Comparison of ENCODE assay signal across 23 mouse cellular contexts in the genomic region with DNA sequence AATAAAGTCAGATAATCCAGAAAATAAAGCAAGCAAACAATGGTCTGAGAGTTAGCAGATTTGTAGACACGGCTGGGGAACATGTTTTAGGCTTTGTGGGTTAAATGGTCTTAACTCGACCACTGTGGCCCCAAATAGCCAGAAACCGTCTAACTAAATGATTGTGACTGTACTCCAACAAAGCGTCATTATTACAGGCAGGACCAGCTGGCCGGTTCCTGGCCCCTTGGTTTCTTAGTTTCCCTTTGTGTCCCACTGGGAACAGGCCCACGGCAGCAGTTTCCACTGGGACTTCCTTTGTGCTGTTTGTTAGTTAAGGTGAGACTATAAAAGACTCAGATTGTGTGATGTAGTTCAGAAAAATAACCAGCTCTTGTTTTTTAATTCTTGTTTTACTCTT. TPM values are rescaled to one million over a fixed set of nuclear protein-coding genes. Genes with fewer than 3 reads are reported as not detected.
A peak's percentile ranks its signal among the peaks of the same experiment; 100 is the strongest.
DNase-seq lines count a peak whose midpoint lies in the region; ATAC-seq lines count a peak whose summit lies in the region.
"Had no signal": no experiment of that assay in that cellular context is flagged by ENCODE, and none has a peak within 500 bp of the region (broad histone marks: within the 10 kb centered on the region; RNA-seq: fewer than 3 reads in every experiment).

No protein-coding gene starts in this region.

- H3K9ac ChIP-seq in midbrain, embryonic 12.5 days (replicated peaks) = no peak overlapping the region
- H3K9ac ChIP-seq in midbrain, embryonic 16.5 days (ENCODE audit: low read depth, low read length) = no peak overlapping the region
- no peak overlapping the region for H3K9ac ChIP-seq in forebrain, embryonic 11.5 days (ENCODE audit: low read length)
- H3K9ac ChIP-seq: heart, embryonic 12.5 days; liver, embryonic 14.5 days; midbrain, embryonic 15.5 days had no signal

- no peak overlapping the region for H3K4me2 ChIP-seq in midbrain, embryonic 12.5 days (replicated peaks)
- no peak overlapping the region for H3K4me2 ChIP-seq in midbrain, embryonic 16.5 days (ENCODE audit: low read length)
- H3K4me2 ChIP-seq in forebrain, embryonic 11.5 days (ENCODE audit: low read depth, low read length, severe bottlenecking) = no peak overlapping the region
- H3K4me2 ChIP-seq: heart, embryonic 12.5 days; midbrain, embryonic 15.5 days had no signal

- no peak for ATAC-seq in midbrain, embryonic 12.5 days (ENCODE audit: low FRiP score, low read depth)
- ATAC-seq in midbrain, embryonic 16.5 days = no peak
- no peak for ATAC-seq in forebrain, embryonic 11.5 days (replicated peaks; ENCODE audit: low FRiP score)
- no peak for ATAC-seq in cerebellum, adult (ENCODE audit: insufficient number of reproducible peaks, low FRiP score, low TSS enrichment)
- ATAC-seq: activated CD4-positive, CD25-positive, alpha-beta regulatory T cell, adult 4 months; midbrain, embryonic 15.5 days; Patski had no signal

- peaks cover 46% of the 10 kb centered on the region for H3K36me3 ChIP-seq in midbrain, embryonic 12.5 days
- peaks cover 22% of the 10 kb centered on the region for H3K36me3 ChIP-seq in midbrain, embryonic 16.5 days (ENCODE audit: control insufficient read depth, insufficient read depth, low read length)
- peaks cover 12% of the 10 kb centered on the region for H3K36me3 ChIP-seq in forebrain, embryonic 11.5 days (ENCODE audit: control insufficient read depth, insufficient read depth, low read length)
- peaks cover 49% of the 10 kb centered on the region for H3K36me3 ChIP-seq in limb, embryonic 10.5 days

- no peak overlapping the region for H3K4me3 ChIP-seq in midbrain, embryonic 12.5 days
- no peak overlapping the region for H3K4me3 ChIP-seq in midbrain, embryonic 16.5 days (ENCODE audit: low read depth, low read length)
- no peak overlapping the region for H3K4me3 ChIP-seq in forebrain, embryonic 11.5 days (ENCODE audit: low read depth, low read length)
- no peak overlapping the region for H3K4me3 ChIP-seq in limb, embryonic 10.5 days
- H3K4me3 ChIP-seq: heart, embryonic 12.5 days; midbrain, embryonic 15.5 days had no signal

- peaks cover 25% of the 10 kb centered on the region for H3K4me1 ChIP-seq in midbrain, embryonic 12.5 days
- H3K4me1 ChIP-seq in midbrain, embryonic 16.5 days (ENCODE audit: control insufficient read depth, insufficient read depth, low read length) = peaks cover 18% of the 10 kb centered on the region
- peaks cover 4% of the 10 kb centered on the region for H3K4me1 ChIP-seq in forebrain, embryonic 11.5 days (replicated peaks; ENCODE audit: control insufficient read depth, insufficient read depth, low read length)
- H3K4me1 ChIP-seq in limb, embryonic 10.5 days = peaks cover 16% of the 10 kb centered on the region

- H3K27me3 ChIP-seq in midbrain, embryonic 12.5 days = no peaks in the 10 kb centered on the region
- H3K27me3 ChIP-seq in midbrain, embryonic 16.5 days (ENCODE audit: control insufficient read depth, insufficient read depth, low read depth, low read length) = no peaks in the 10 kb centered on the region
- H3K27me3 ChIP-seq in forebrain, embryonic 11.5 days (ENCODE audit: control insufficient read depth, insufficient read depth, low read length) = no peaks in the 10 kb centered on the region
- H3K27me3 ChIP-seq in limb, embryonic 10.5 days (ENCODE audit: low read depth, poor library complexity, severe bottlenecking) = no peaks in the 10 kb centered on the region
- H3K27me3 ChIP-seq: heart, embryonic 12.5 days; midbrain, embryonic 15.5 days; Patski had no signal

- H3K27ac ChIP-seq in midbrain, embryonic 12.5 days (replicated peaks) = 0 out of 2 replicates have a peak overlapping the region, but pooled peaks have one; percentile 26
- H3K27ac ChIP-seq in midbrain, embryonic 16.5 days (ENCODE audit: low read length) = no peak overlapping the region
- H3K27ac ChIP-seq in forebrain, embryonic 11.5 days (ENCODE audit: low read depth, low read length) = peak overlapping the region; percentile 27; the same call in 1 of the 2 replicates
- peak overlapping the region; percentile 51; the same call in 1 of the 2 replicates for H3K27ac ChIP-seq in limb, embryonic 10.5 days
- H3K27ac ChIP-seq: liver, embryonic 14.5 days; midbrain, embryonic 15.5 days had no signal

- DNase-seq in brain, adult 2 months (ENCODE audit: low read depth, low spot score) = peak; percentile 54
- no peak for DNase-seq in forebrain, embryonic 11.5 days (ENCODE audit: low spot score)
- DNase-seq in limb, embryonic 10.5 days (ENCODE audit: low spot score) = no peak
- DNase-seq in adrenal gland, postnatal 25 days = no peak
- DNase-seq in urinary bladder, postnatal 14 days (ENCODE audit: low spot score) = no peak
- DNase-seq: adrenal gland, postnatal 10 days; cerebellum, adult 2 months; cerebellum, postnatal 36 days; heart, postnatal 14 days; kidney, adult 2 months; kidney, postnatal 10 days; left cerebral cortex, postnatal 4 days; right cerebral cortex, postnatal 14 days; spleen, adult 18-20 months; thymus, adult 2 months had no signal

- no peaks in the 10 kb centered on the region for H3K9me3 ChIP-seq in midbrain, embryonic 12.5 days
- H3K9me3 ChIP-seq in midbrain, embryonic 16.5 days (replicated peaks; ENCODE audit: control insufficient read depth, low read length, poor library complexity, severe bottlenecking) = no peaks in the 10 kb centered on the region
- H3K9me3 ChIP-seq in forebrain, embryonic 11.5 days (ENCODE audit: control insufficient read depth, low read length) = no peaks in the 10 kb centered on the region
- no peaks in the 10 kb centered on the region for H3K9me3 ChIP-seq in limb, embryonic 10.5 days (replicated peaks)
- H3K9me3 ChIP-seq: heart, embryonic 12.5 days; midbrain, embryonic 15.5 days had no signal

- WGBS in midbrain, embryonic 12.5 days = 72% methylated on average over 6 of the region's 6 CpGs
- 39% methylated on average over 6 of the region's 6 CpGs for WGBS in midbrain, embryonic 16.5 days
- WGBS in forebrain, embryonic 11.5 days = 58% methylated on average over 6 of the region's 6 CpGs
- WGBS in limb, embryonic 10.5 days = 74% methylated on average over 6 of the region's 6 CpGs

RNA-seq across cellular contexts. Expression of gene Enoph1, which starts 18.9 kb away (rescaled TPM):
- polyA plus RNA-seq in midbrain, embryonic 12.5 days (2016; fragmentation: Nextera tagmentation; extraction: Ambion mirVana) = 39.2 and 39.9 TPM in 2 replicates
- polyA plus RNA-seq in midbrain, embryonic 16.5 days (2015; fragmentation: Nextera tagmentation; extraction: Ambion mirVana) = 57.4 and 61.3 TPM in 2 replicates
- polyA plus RNA-seq in forebrain, embryonic 11.5 days (2014; fragmentation: Nextera tagmentation; extraction: Ambion mirVana) = 50.5 and 53.1 TPM in 2 replicates
- 62.9 and 75.2 TPM in 2 replicates for polyA plus RNA-seq in limb, embryonic 10.5 days (2016; fragmentation: Nextera tagmentation; extraction: Ambion mirVana)
- total RNA-seq in adrenal gland, postnatal 25 days (2021) = 37.6 and 38.3 TPM in 2 replicates

RNA-seq across cellular contexts. Expression of gene Hnrnpdl, which starts 19.3 kb away (rescaled TPM):
- 288 and 290 TPM in 2 replicates for polyA plus RNA-seq in midbrain, embryonic 12.5 days (2016; fragmentation: Nextera tagmentation; extraction: Ambion mirVana)
- 199 and 210 TPM in 2 replicates for polyA plus RNA-seq in midbrain, embryonic 16.5 days (2015; fragmentation: Nextera tagmentation; extraction: Ambion mirVana)
- polyA plus RNA-seq in forebrain, embryonic 11.5 days (2014; fragmentation: Nextera tagmentation; extraction: Ambion mirVana) = 296 and 314 TPM in 2 replicates
- polyA plus RNA-seq in limb, embryonic 10.5 days (2016; fragmentation: Nextera tagmentation; extraction: Ambion mirVana) = 210 and 253 TPM in 2 replicates
- 139 and 144 TPM in 2 replicates for total RNA-seq in adrenal gland, postnatal 25 days (2021)
